Mouse (Mus musculus) megakaryocyte progenitor cell, adult 5-6 weeks (primary cell): ENCODE results near the gene Gm960. TPM values are rescaled to one million over a fixed set of nuclear protein-coding genes. Genes with fewer than 3 reads are reported as not detected.
"Not testable (repeated sequence)": the region's sequence is repeated elsewhere in the genome, so short reads cannot be mapped to it uniquely, and the experiment has no call there.

Source experiments
- ATAC-seq: replicated peaks from 2 replicates; pipeline ENCODE4 v1.8.0; 2016; ENCODE audit warnings: mild to moderate bottlenecking, moderate TSS enrichment, inconsistent platforms; ENCODE audit not compliant: poor library complexity
- total RNA-seq, 2 experiments: library from RNA; stranded (forward) in 1 of 2; stranded (reverse) in 1 of 2; fragments of 157-497, 149-512 nt in 1 of 2; fragments of 200-1000 nt in 1 of 2; gene quantifications; 2 replicates each; pipeline versions ENCODE4 v1.2.3 to v1.2.4; 2015 to 2017

The Gm960 gene
- total RNA-seq, 2 experiments from 2014 or later: not detected

GRCm38 (mm10) chr19:4596071-4596470, 102.4 kb downstream of the Gm960 start:
- no peak for ATAC-seq

- ATAC-seq: no peak
Measured at GRCm38 (mm10) chr19:4593792-4594522, 104.5 kb downstream of the Gm960 start.

GRCm38 (mm10) chr19:4590025-4590424, 108.4 kb downstream of the Gm960 start:
- no peak for ATAC-seq

- no peak; the same call in 1 of the 2 replicates for ATAC-seq
Measured at GRCm38 (mm10) chr19:4589081-4589480, 109.4 kb downstream of the Gm960 start.

GRCm38 (mm10) chr19:4588430-4588829, 110.0 kb downstream of the Gm960 start:
- no peak for ATAC-seq

GRCm38 (mm10) chr19:4587426-4587825, 111.0 kb downstream of the Gm960 start:
- ATAC-seq: no peak

- ATAC-seq: not testable (repeated sequence)
Measured at GRCm38 (mm10) chr19:4586783-4587182, 111.7 kb downstream of the Gm960 start.

- no peak for ATAC-seq
Measured at GRCm38 (mm10) chr19:4583856-4584255, 114.6 kb downstream of the Gm960 start.

- ATAC-seq: no peak
Measured at GRCm38 (mm10) chr19:4579296-4579695, 119.2 kb downstream of the Gm960 start.

GRCm38 (mm10) chr19:4578799-4579198, 119.7 kb downstream of the Gm960 start:
- ATAC-seq: no peak

Other genes starting within 250 kb of the Gm960 start
- not detected in 2 replicates for gene Syt12, start 221.2 kb downstream of the Gm960 start, total RNA-seq (2015)
- not detected in 2 replicates for gene Syt12, start 221.2 kb downstream of the Gm960 start, total RNA-seq (2017)
- not detected in 2 replicates for gene 2010003K11Rik, start 200.1 kb downstream of the Gm960 start, total RNA-seq (2015)
- gene 2010003K11Rik, start 200.1 kb downstream of the Gm960 start, total RNA-seq (2017): not detected in 2 replicates
- gene Pcx, start 188.2 kb downstream of the Gm960 start, total RNA-seq (2015): 0.56 and 2.3 TPM in 2 replicates
- gene Pcx, start 188.2 kb downstream of the Gm960 start, total RNA-seq (2017): 0.98 and 2.1 TPM in 2 replicates
- gene Lrfn4, start 83.0 kb downstream of the Gm960 start, total RNA-seq (2015): 0.95 and 1.3 TPM in 2 replicates
- gene Lrfn4, start 83.0 kb downstream of the Gm960 start, total RNA-seq (2017): 2.9 and 3.3 TPM in 2 replicates
- gene Rce1, start 73.0 kb downstream of the Gm960 start, total RNA-seq (2015): 25.7 and 26.5 TPM in 2 replicates
- gene Rce1, start 73.0 kb downstream of the Gm960 start, total RNA-seq (2017): 14.0 and 24.6 TPM in 2 replicates
- gene Sptbn2, start 12.5 kb upstream of the Gm960 start, total RNA-seq (2015): not detected in 2 replicates
- not detected in 2 replicates for gene Sptbn2, start 12.5 kb upstream of the Gm960 start, total RNA-seq (2017)
- gene Rbm4b, start 57.8 kb upstream of the Gm960 start, total RNA-seq (2015): 8.5 and 12.3 TPM in 2 replicates
- 11.3 and 12.2 TPM in 2 replicates for gene Rbm4b, start 57.8 kb upstream of the Gm960 start, total RNA-seq (2017)
- 34.2 and 37.0 TPM in 2 replicates for gene Rbm4, start 95.2 kb upstream of the Gm960 start, total RNA-seq (2015)
- 57.1 and 89.5 TPM in 2 replicates for gene Rbm4, start 95.2 kb upstream of the Gm960 start, total RNA-seq (2017)
- gene Gm21992, start 112.9 kb upstream of the Gm960 start, total RNA-seq (2015): 23.2 and 23.5 TPM in 2 replicates
- gene Gm21992, start 112.9 kb upstream of the Gm960 start, total RNA-seq (2017): 18.2 and 35.5 TPM in 2 replicates
- 42.7 and 45.9 TPM in 2 replicates for gene Rbm14, start 113.0 kb upstream of the Gm960 start, total RNA-seq (2015)
- gene Rbm14, start 113.0 kb upstream of the Gm960 start, total RNA-seq (2017): 18.9 and 20.8 TPM in 2 replicates
- 30.0 and 30.6 TPM in 2 replicates for gene Ccs, start 140.7 kb upstream of the Gm960 start, total RNA-seq (2015)
- 31.9 and 32.3 TPM in 2 replicates for gene Ccs, start 140.7 kb upstream of the Gm960 start, total RNA-seq (2017)
- not detected in 2 replicates for gene Ccdc87, start 140.7 kb upstream of the Gm960 start, total RNA-seq (2015)
- gene Ccdc87, start 140.7 kb upstream of the Gm960 start, total RNA-seq (2017): not detected in 2 replicates
- 2.0 and 6.8 TPM in 2 replicates for gene Ctsf, start 156.5 kb upstream of the Gm960 start, total RNA-seq (2015)
- 2.9 and 11.5 TPM in 2 replicates for gene Ctsf, start 156.5 kb upstream of the Gm960 start, total RNA-seq (2017)
- 0.20 TPM in 1 of 2 replicates, not detected in the other for gene Actn3, start 179.2 kb upstream of the Gm960 start, total RNA-seq (2015)
- not detected in 2 replicates for gene Actn3, start 179.2 kb upstream of the Gm960 start, total RNA-seq (2017)
- gene Zdhhc24, start 180.0 kb upstream of the Gm960 start, total RNA-seq (2015): 6.8 TPM in 2 replicates
- 3.6 and 6.8 TPM in 2 replicates for gene Zdhhc24, start 180.0 kb upstream of the Gm960 start, total RNA-seq (2017)
- gene Bbs1, start 208.0 kb upstream of the Gm960 start, total RNA-seq (2015): 0.59 and 0.88 TPM in 2 replicates
- gene Bbs1, start 208.0 kb upstream of the Gm960 start, total RNA-seq (2017): 2.2 and 3.2 TPM in 2 replicates
- 29.5 and 31.6 TPM in 2 replicates for gene Dpp3, start 229.6 kb upstream of the Gm960 start, total RNA-seq (2015)
- gene Dpp3, start 229.6 kb upstream of the Gm960 start, total RNA-seq (2017): 46.3 and 47.9 TPM in 2 replicates
- gene Peli3, start 244.5 kb upstream of the Gm960 start, total RNA-seq (2015): not detected in 2 replicates
- not detected in 2 replicates for gene Peli3, start 244.5 kb upstream of the Gm960 start, total RNA-seq (2017)